Mouse (Mus musculus): Measurements from ENCODE around the gene Fgf3. TPM values are rescaled to one million over a fixed set of nuclear protein-coding genes. Genes with fewer than 3 reads are reported as not detected.
A peak's percentile ranks its signal among the peaks of the same experiment; 100 is the strongest.

Gene Fgf3
- polyA plus RNA-seq, 1 experiment from 2014 or later = 4.8 TPM

GRCm38 (mm10) chr7:144861769-144862070 lies 23.8 kb downstream of the Fgf3 start:
- H3K27me3 ChIP-seq (replicated peaks) = peaks cover 70% of the 10 kb centered on the region
- H3K9ac ChIP-seq = no peak overlapping the region
- H3K36me3 ChIP-seq (replicated peaks) = no peaks in the 10 kb centered on the region
- no peak overlapping the region for H3K27ac ChIP-seq
- H3K4me2 ChIP-seq = peak overlapping the region; percentile 24
- no peak for ATAC-seq (replicated peaks)
- no peaks in the 10 kb centered on the region for H3K9me3 ChIP-seq
- H3K4me1 ChIP-seq = peaks cover 14% of the 10 kb centered on the region; the same call in 1 of the 2 replicates
- WGBS = under 1% methylated on average over 28 of the region's 28 CpGs
- peak overlapping the region; percentile 13 for H3K4me3 ChIP-seq

GRCm38 (mm10) chr7:144862126-144862525 lies 24.2 kb downstream of the Fgf3 start:
- H3K36me3 ChIP-seq (replicated peaks) = no peaks in the 10 kb centered on the region
- peaks cover 70% of the 10 kb centered on the region for H3K27me3 ChIP-seq (replicated peaks)
- ATAC-seq (replicated peaks) = no peak
- peak overlapping the region; percentile 24 for H3K4me2 ChIP-seq
- H3K9me3 ChIP-seq = no peaks in the 10 kb centered on the region
- WGBS = 0% methylated on average over 15 of the region's 15 CpGs
- H3K4me3 ChIP-seq = 0 out of 2 replicates have a peak overlapping the region, but pooled peaks have one; percentile 13
- H3K4me1 ChIP-seq = peaks cover 14% of the 10 kb centered on the region; the same call in 1 of the 2 replicates
- no peak overlapping the region for H3K9ac ChIP-seq
- no peak overlapping the region for H3K27ac ChIP-seq

GRCm38 (mm10) chr7:144862712-144863111 lies 24.8 kb downstream of the Fgf3 start:
- ATAC-seq (replicated peaks) = no peak
- H3K9ac ChIP-seq = no peak overlapping the region
- H3K4me2 ChIP-seq = no peak overlapping the region
- H3K9me3 ChIP-seq = no peaks in the 10 kb centered on the region
- WGBS = 2% methylated on average over 18 of the region's 18 CpGs
- no peak overlapping the region for H3K4me3 ChIP-seq
- peaks cover 70% of the 10 kb centered on the region for H3K27me3 ChIP-seq (replicated peaks)
- H3K36me3 ChIP-seq (replicated peaks) = no peaks in the 10 kb centered on the region
- peaks cover 14% of the 10 kb centered on the region; the same call in 1 of the 2 replicates for H3K4me1 ChIP-seq
- H3K27ac ChIP-seq = no peak overlapping the region

GRCm38 (mm10) chr7:144863196-144863595 lies 25.3 kb downstream of the Fgf3 start:
- 3% methylated on average over 11 of the region's 11 CpGs for WGBS
- ATAC-seq (replicated peaks) = no peak

GRCm38 (mm10) chr7:144864160-144864670 lies 26.3 kb downstream of the Fgf3 start:
- H3K27me3 ChIP-seq (replicated peaks) = peaks cover 67% of the 10 kb centered on the region
- no peak overlapping the region for H3K4me3 ChIP-seq
- no peak overlapping the region for H3K9ac ChIP-seq
- no peak overlapping the region for H3K4me2 ChIP-seq
- peaks cover 14% of the 10 kb centered on the region; the same call in 1 of the 2 replicates for H3K4me1 ChIP-seq
- ATAC-seq (replicated peaks) = no peak
- no peaks in the 10 kb centered on the region for H3K36me3 ChIP-seq (replicated peaks)
- H3K9me3 ChIP-seq = no peaks in the 10 kb centered on the region
- WGBS = 43% methylated on average over 3 of the region's 3 CpGs
- no peak overlapping the region for H3K27ac ChIP-seq

More at GRCm38 (mm10) chr7:144863196-144863595, 25.3 kb downstream of the Fgf3 start:
- no peak overlapping the region for H3K9ac ChIP-seq
- peaks cover 70% of the 10 kb centered on the region for H3K27me3 ChIP-seq (replicated peaks)
- H3K9me3 ChIP-seq = no peaks in the 10 kb centered on the region
- H3K36me3 ChIP-seq (replicated peaks) = no peaks in the 10 kb centered on the region
- no peak overlapping the region for H3K27ac ChIP-seq
- H3K4me1 ChIP-seq = peaks cover 14% of the 10 kb centered on the region; the same call in 1 of the 2 replicates
- no peak overlapping the region for H3K4me3 ChIP-seq
- no peak overlapping the region for H3K4me2 ChIP-seq

DNA sequence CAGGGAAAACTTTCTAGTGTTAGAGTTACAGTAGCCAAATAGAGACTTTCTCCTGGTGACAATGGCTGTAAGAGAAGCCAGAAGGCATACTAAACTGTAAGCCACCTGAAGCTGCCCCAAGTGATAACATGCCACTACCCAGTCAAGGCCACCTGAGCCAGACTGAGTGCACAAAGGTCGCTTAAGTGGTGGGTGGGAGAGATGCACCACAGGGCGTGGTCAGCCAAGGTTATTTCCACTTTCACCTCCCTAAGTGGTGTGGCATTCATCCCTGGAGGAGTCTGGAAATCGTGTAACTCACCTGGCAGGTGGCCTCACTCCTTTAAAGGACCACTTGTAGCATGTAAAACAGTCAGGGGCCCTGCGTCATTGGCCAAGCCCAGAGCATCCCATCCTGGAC lies 29.3 kb downstream of the Fgf3 start:
- H3K4me2 ChIP-seq = no peak overlapping the region
- H3K4me3 ChIP-seq = no peak overlapping the region
- no peak overlapping the region for H3K9ac ChIP-seq
- no peaks in the 10 kb centered on the region for H3K9me3 ChIP-seq
- peaks cover 38% of the 10 kb centered on the region for H3K27me3 ChIP-seq (replicated peaks)
- no peak for ATAC-seq (replicated peaks)
- H3K27ac ChIP-seq = no peak overlapping the region
- peaks cover 1% of the 10 kb centered on the region; the same call in 1 of the 2 replicates for H3K4me1 ChIP-seq
- 64% methylated on average over 4 of the region's 4 CpGs for WGBS
- H3K36me3 ChIP-seq (replicated peaks) = no peaks in the 10 kb centered on the region

GRCm38 (mm10) chr7:144867602-144868001 lies 29.7 kb downstream of the Fgf3 start:
- Histone ChIP-seq H3K27ac (no peak overlapping the region), H3K4me3 (no peak overlapping the region), H3K4me1 (no peaks in the 10 kb centered on the region), H3K4me2 (no peak overlapping the region), H3K9ac (no peak overlapping the region), H3K36me3 (replicated peaks) (no peaks in the 10 kb centered on the region), H3K9me3 (no peaks in the 10 kb centered on the region), H3K27me3 (replicated peaks) (peaks cover 34% of the 10 kb centered on the region)
- WGBS = 83% methylated on average over 8 of the region's 8 CpGs
- no peak for ATAC-seq (replicated peaks)

- ATAC-seq (replicated peaks) = no peak
- H3K4me3 ChIP-seq = no peak overlapping the region
Observed at GRCm38 (mm10) chr7:144872420-144872819, 34.5 kb downstream of the Fgf3 start.

GRCm38 (mm10) chr7:144873160-144873559 lies 35.3 kb downstream of the Fgf3 start:
- Histone ChIP-seq H3K36me3 (replicated peaks) (no peaks in the 10 kb centered on the region), H3K27me3 (replicated peaks) (no peaks in the 10 kb centered on the region), H3K4me2 (no peak overlapping the region), H3K27ac (no peak overlapping the region), H3K4me1 (no peaks in the 10 kb centered on the region; the same call in 1 of the 2 replicates), H3K4me3 (no peak overlapping the region), H3K9ac (no peak overlapping the region), H3K9me3 (no peaks in the 10 kb centered on the region)
- 69% methylated on average over 4 of the region's 4 CpGs for WGBS
- no peak for ATAC-seq (replicated peaks)

More at GRCm38 (mm10) chr7:144872420-144872819, 34.5 kb downstream of the Fgf3 start:
- Histone ChIP-seq H3K9me3 (no peaks in the 10 kb centered on the region), H3K4me1 (no peaks in the 10 kb centered on the region; the same call in 1 of the 2 replicates), H3K27me3 (replicated peaks) (no peaks in the 10 kb centered on the region), H3K4me2 (no peak overlapping the region), H3K36me3 (replicated peaks) (no peaks in the 10 kb centered on the region), H3K9ac (no peak overlapping the region), H3K27ac (no peak overlapping the region)
- 73% methylated on average over 4 of the region's 4 CpGs for WGBS

DNA sequence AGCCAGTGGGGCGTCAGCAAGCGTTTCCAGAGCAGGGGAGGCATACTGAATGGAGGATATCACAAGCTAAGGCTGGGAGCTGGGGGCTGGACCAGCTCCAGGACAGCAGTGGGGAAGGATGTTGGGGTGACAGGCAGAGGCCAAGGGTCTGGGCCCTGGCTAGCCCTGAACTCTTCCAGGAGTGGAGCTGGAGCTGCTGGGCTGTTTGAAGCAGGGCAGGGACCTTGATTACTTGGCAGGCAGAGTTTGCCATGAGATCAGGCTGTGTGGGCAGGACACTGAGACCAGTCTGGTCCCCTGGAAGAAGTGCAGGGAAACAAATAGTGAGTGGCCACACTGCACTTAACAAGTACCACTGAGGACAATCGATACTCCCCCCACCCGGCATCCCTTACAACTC lies 36.3 kb downstream of the Fgf3 start:
- Histone ChIP-seq H3K4me2 (no peak overlapping the region), H3K4me1 (no peaks in the 10 kb centered on the region; the same call in 1 of the 2 replicates), H3K4me3 (no peak overlapping the region), H3K27me3 (replicated peaks) (no peaks in the 10 kb centered on the region), H3K9ac (no peak overlapping the region), H3K36me3 (replicated peaks) (no peaks in the 10 kb centered on the region), H3K27ac (no peak overlapping the region), H3K9me3 (no peaks in the 10 kb centered on the region)
- WGBS = 80% methylated on average over 4 of the region's 4 CpGs
- ATAC-seq (replicated peaks) = no peak

- Histone ChIP-seq H3K27ac (no peak overlapping the region), H3K4me1 (no peaks in the 10 kb centered on the region; the same call in 1 of the 2 replicates), H3K4me3 (no peak overlapping the region), H3K9me3 (no peaks in the 10 kb centered on the region), H3K27me3 (replicated peaks) (no peaks in the 10 kb centered on the region), H3K9ac (no peak overlapping the region), H3K4me2 (no peak overlapping the region), H3K36me3 (replicated peaks) (no peaks in the 10 kb centered on the region)
- WGBS = 100% methylated on average over 1 of the region's 1 CpGs
- ATAC-seq (replicated peaks) = no peak
Observed at GRCm38 (mm10) chr7:144878401-144878800, 40.5 kb downstream of the Fgf3 start.

GRCm38 (mm10) chr7:144883106-144883505 lies 45.2 kb downstream of the Fgf3 start:
- Histone ChIP-seq H3K4me2 (no peak overlapping the region), H3K27me3 (replicated peaks) (no peaks in the 10 kb centered on the region), H3K4me3 (no peak overlapping the region), H3K27ac (no peak overlapping the region), H3K9me3 (no peaks in the 10 kb centered on the region), H3K36me3 (replicated peaks) (no peaks in the 10 kb centered on the region), H3K4me1 (no peaks in the 10 kb centered on the region), H3K9ac (no peak overlapping the region)
- ATAC-seq (replicated peaks) = no peak
- 41% methylated on average over 2 of the region's 2 CpGs for WGBS

DNA sequence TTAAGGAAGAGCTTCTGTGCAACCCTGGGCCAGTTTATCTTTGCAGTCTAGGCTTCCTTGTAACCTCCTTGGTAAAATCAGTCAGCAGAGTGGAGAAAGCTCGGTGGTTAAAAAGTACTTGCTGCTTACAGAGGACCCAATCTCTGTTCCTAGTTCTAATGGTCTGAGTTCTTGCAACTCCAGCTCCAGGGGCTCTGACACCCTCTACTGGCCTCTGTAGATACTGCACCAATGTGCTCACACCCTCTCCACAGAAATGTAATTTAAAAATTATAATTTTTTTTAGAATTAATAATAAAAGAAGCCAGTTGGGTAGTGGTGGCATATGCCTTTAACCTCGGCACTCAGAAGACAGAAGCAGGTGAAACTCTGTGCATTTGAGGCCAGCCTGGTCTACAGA lies 49.8 kb downstream of the Fgf3 start:
- WGBS = 88% methylated on average over 2 of the region's 2 CpGs
- Histone ChIP-seq H3K27ac (no peak overlapping the region), H3K4me3 (no peak overlapping the region), H3K9ac (no peak overlapping the region), H3K36me3 (replicated peaks) (no peaks in the 10 kb centered on the region), H3K27me3 (replicated peaks) (no peaks in the 10 kb centered on the region), H3K4me2 (no peak overlapping the region), H3K9me3 (no peaks in the 10 kb centered on the region), H3K4me1 (no peaks in the 10 kb centered on the region)
- no peak for ATAC-seq (replicated peaks)
